Mouse (Mus musculus) liver, embryonic 14.5 days (tissue): ENCODE data around the gene Kbtbd6. TPM values are rescaled to one million over a fixed set of nuclear protein-coding genes. Genes with fewer than 3 reads are reported as not detected.

Source experiments
- ATAC-seq: fragments of 200-750 bp; cut with Nextera tagmentation; 2 replicates; pipeline ENCODE4 v1.8.0; 2017; ENCODE audit warnings: moderate number of reproducible peaks, mild to moderate bottlenecking, moderate library complexity; ENCODE audit not compliant: insufficient read depth
- DNase-seq, 3 experiments: peaks; one replicate each; pipeline ENCODE4 v3.0.0-alpha.2; 2012 to 2013; ENCODE audit warnings: low read depth in 3 of 3, low spot score in 3 of 3
- H3K27ac ChIP-seq: fragments of 300-500 bp; sonication (generic); 2 replicates; pipeline ENCODE4 v1.5.1; 2014; ENCODE audit warnings: moderate library complexity, mild to moderate bottlenecking, control low read depth, inconsistent platforms
- H3K27me3 ChIP-seq: fragments of 300-500 bp; sonication (generic); 2 replicates; pipeline ENCODE4 v1.6.1; 2014; ENCODE audit warnings: mild to moderate bottlenecking, low read length, moderate library complexity; ENCODE audit not compliant: control insufficient read depth, insufficient read depth
- H3K36me3 ChIP-seq: fragments of 300-500 bp; sonication (generic); replicated peaks from 2 replicates; pipeline ENCODE4 v1.6.1; 2014; ENCODE audit warnings: low read depth; ENCODE audit not compliant: control insufficient read depth, insufficient read depth
- H3K4me1 ChIP-seq, 2 experiments: fragments of 200-500 bp in 1 of 2; fragments of 300-500 bp in 1 of 2; sonication (generic) in 1 of 2; replicated peaks; 2 replicates each; pipeline ENCODE4 v1.6.1; 2012 to 2014; ENCODE audit warnings: antibody characterized with exemption in 1 of 2, inconsistent platforms in 1 of 2, low read length in 1 of 2; ENCODE audit not compliant: control insufficient read depth in 2 of 2, insufficient read depth in 2 of 2
- H3K4me2 ChIP-seq: fragments of 300-500 bp; sonication (generic); 2 replicates; pipeline ENCODE4 v1.6.1; 2014; ENCODE audit warnings: low read depth, mild to moderate bottlenecking, control low read depth, moderate library complexity
- H3K4me3 ChIP-seq, 2 experiments: fragments of 200-500 bp in 1 of 2; fragments of 300-500 bp in 1 of 2; sonication (generic) in 1 of 2; 2 replicates each; pipeline ENCODE4 v1.5.1; 2012 to 2014; ENCODE audit warnings: low read depth in 2 of 2, low read length in 2 of 2, mild to moderate bottlenecking in 2 of 2, control low read depth in 1 of 2, inconsistent platforms in 1 of 2, moderate library complexity in 1 of 2; ENCODE audit not compliant: insufficient read depth in 1 of 2
- H3K9ac ChIP-seq: fragments of 300-500 bp; sonication (generic); replicated peaks from 2 replicates; pipeline ENCODE4 v1.6.1; 2014; ENCODE audit warnings: mild to moderate bottlenecking, control low read depth, moderate library complexity
- H3K9me3 ChIP-seq: fragments of 300-500 bp; sonication (generic); 2 replicates; pipeline ENCODE4 v1.6.1; 2016; ENCODE audit warnings: low read length, mixed read lengths; ENCODE audit not compliant: control insufficient read depth
- CTCF ChIP-seq: IDR thresholded peaks from 2 replicates; pipeline ENCODE4 v1.5.1; 2016; ENCODE audit warnings: antibody characterized with exemption, low read depth, control low read depth
- EP300 ChIP-seq: IDR thresholded peaks from 2 replicates; pipeline ENCODE4 v1.6.1; 2016; ENCODE audit warnings: antibody characterized with exemption, low read depth
- WGBS: fragments of 180-500 bp; shearing (Covaris S2); extraction: QIAGEN DNeasy Blood & Tissue Kit; methylation state at CpG from one replicate; pipeline ENCODE4 v1.1.7; 2014; ENCODE audit not compliant: insufficient replicate concordance; 5-methylcytosine and 5-hydroxymethylcytosine counted together
- polyA plus RNA-seq, 2 experiments: library from polyadenylated mRNA; depleted of rRNA in 1 of 2; stranded (reverse) in 1 of 2; unstranded in 1 of 2; fragments of >200 nt; fragmentation: Nextera tagmentation in 1 of 2; extraction: Ambion mirVana in 1 of 2; gene quantifications; 2 replicates each; pipeline versions ENCODE4 v1.2.1 to v1.2.3; 2012 to 2014

Kbtbd6 gene
- polyA plus RNA-seq, 2 experiments, result 2.1 to 3.1 TPM

DNA sequence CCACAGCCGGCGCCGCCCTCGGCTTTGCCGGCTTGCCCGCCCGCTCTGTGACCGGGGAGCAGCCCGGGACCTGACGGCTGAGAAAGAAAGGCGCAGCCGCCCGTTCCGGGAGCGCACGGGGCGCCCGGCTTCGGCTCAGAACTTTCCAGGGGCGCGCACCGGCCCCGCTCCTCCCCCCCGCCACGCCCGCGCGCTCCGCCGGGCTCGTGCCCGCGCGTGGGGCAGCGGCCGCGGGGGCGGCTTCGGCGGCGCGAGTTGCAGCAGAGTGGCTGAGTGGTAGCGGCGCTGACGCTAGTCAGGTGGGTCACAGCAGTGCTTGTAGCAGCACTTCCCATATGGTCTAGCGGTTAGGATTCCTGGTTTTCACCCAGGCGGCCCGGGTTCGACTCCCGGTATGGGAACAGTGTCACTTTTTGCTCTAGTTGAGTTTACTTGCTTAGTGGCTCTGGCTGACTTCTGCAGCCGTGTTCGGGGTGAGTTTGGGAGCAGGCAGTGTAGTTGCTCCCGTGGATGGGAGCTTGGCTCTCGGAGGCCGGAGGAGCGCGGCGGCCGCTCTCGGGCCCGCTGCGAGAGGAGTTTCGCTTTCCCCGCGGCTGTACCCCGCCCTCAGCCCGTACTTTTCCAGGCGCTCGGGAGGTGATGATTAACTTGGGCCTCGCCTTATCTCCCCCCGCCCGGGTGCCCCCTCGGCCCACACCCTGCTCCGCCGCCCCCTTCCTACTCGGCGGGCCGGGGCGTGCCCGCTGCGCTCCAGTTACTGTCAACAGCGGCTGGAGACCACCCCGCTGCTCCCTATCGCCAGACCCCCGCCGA lies 29.9 kb downstream of the Kbtbd6 start, which contains the start of gene Wbp4:
Gene Wbp4, minus strand, starts transcription at position 182 of the 813 bp plus-strand sequence.
- DNase-seq (peak; percentile 79 to 84 (median 81)), ATAC-seq (peak; percentile 83)
- Histone ChIP-seq H3K27me3 (no peaks in the 10 kb centered on the region), H3K27ac (peak within 1 kb of the TSS; percentile 85), H3K4me2 (peak within 1 kb of the TSS; percentile 91), H3K4me1 (peaks cover 29 to 37% of the 10 kb centered on the region in 2 experiments), H3K9ac (peak within 1 kb of the TSS; percentile 89), H3K36me3 (peaks cover 3% of the 10 kb centered on the region), H3K4me3 (peak within 1 kb of the TSS; percentile 90 to 93), H3K9me3 (no peaks in the 10 kb centered on the region)
- WGBS, result under 1% methylated on average over 85 of the region's 86 CpGs
- TF ChIP-seq EP300 (peak; percentile 60), CTCF (0 out of 2 replicates have a peak, but pooled peaks have one; percentile 7)

- Histone ChIP-seq H3K9ac (peak overlapping the region; percentile 89), H3K27ac (peak overlapping the region; percentile 85), H3K4me2 (peak overlapping the region; percentile 91), H3K27me3 (no peaks in the 10 kb centered on the region), H3K4me3 (peak overlapping the region; percentile 90 to 93), H3K9me3 (no peaks in the 10 kb centered on the region), H3K4me1 (peaks cover 37 to 44% of the 10 kb centered on the region in 2 experiments), H3K36me3 (no peaks in the 10 kb centered on the region)
- ATAC-seq, result no peak
- DNase-seq, result peak in 1 of 3 experiments; percentile 41
- WGBS, result under 1% methylated on average over 11 of the region's 11 CpGs
- no peak for TF ChIP-seq EP300
- no peak for TF ChIP-seq CTCF
These were observed 30.6 kb downstream of the Kbtbd6 start for GRCm38 (mm10) chr14:79482251-79482661.

GRCm38 (mm10) chr14:79482747-79483355 lies 31.2 kb downstream of the Kbtbd6 start:
- Histone ChIP-seq H3K9me3 (no peaks in the 10 kb centered on the region), H3K27ac (peak overlapping the region; percentile 85), H3K4me1 (peaks cover 41 to 49% of the 10 kb centered on the region in 2 experiments), H3K9ac (peak overlapping the region; percentile 89), H3K27me3 (no peaks in the 10 kb centered on the region), H3K4me3 (peak overlapping the region; percentile 90 to 93), H3K36me3 (peaks cover 3% of the 10 kb centered on the region), H3K4me2 (peak overlapping the region; percentile 91)
- ATAC-seq, result no peak
- WGBS, result 30% methylated on average over 15 of the region's 15 CpGs
- no peak for DNase-seq
- no peak for TF ChIP-seq CTCF
- TF ChIP-seq EP300, result no peak

DNA sequence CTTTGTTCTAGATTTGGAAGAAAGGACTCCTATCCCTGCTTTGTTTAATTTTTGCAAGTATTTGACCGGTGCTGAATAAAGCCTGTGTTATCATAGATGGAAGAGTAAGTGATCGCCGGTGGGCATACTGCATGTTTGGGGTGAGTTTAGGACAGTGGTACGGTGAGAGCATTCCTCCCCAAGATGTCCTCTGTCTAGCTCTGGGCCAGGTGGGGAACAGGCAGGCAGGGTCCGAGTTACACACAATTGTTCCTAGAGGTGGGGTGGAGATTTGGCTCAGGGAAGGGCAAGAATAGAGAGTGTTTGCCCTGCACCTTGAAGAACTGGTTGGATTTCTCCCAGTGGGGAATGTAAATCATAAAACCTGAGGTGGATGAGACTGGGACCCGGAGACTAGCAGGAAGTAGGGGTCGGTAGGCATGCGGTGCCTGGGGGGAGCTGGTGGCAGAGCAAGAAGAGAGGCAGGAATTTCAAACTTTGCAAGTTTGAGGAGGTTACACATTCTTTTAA lies 32.0 kb downstream of the Kbtbd6 start:
- WGBS, result 60% methylated on average over 8 of the region's 8 CpGs
- no peaks in the 10 kb centered on the region for H3K9me3 ChIP-seq
- ATAC-seq (no peak), DNase-seq (no peak)
- no peaks in the 10 kb centered on the region for H3K27me3 ChIP-seq
- H3K9ac ChIP-seq, result peak overlapping the region; percentile 89
- no peak for TF ChIP-seq CTCF
- no peak for TF ChIP-seq EP300
- peaks cover 42 to 53% of the 10 kb centered on the region in 2 experiments for H3K4me1 ChIP-seq
- peak overlapping the region; percentile 91 for H3K4me2 ChIP-seq
- peaks cover 3% of the 10 kb centered on the region for H3K36me3 ChIP-seq
- H3K27ac ChIP-seq, result peak overlapping the region; percentile 85
- peak overlapping the region; percentile 90 to 93 for H3K4me3 ChIP-seq

GRCm38 (mm10) chr14:79486617-79486992 lies 35.0 kb downstream of the Kbtbd6 start:
- ATAC-seq, result peak; percentile 32
- Histone ChIP-seq H3K4me1 (peaks cover 35 to 46% of the 10 kb centered on the region in 2 experiments), H3K9me3 (no peaks in the 10 kb centered on the region), H3K4me3 (peak overlapping the region; percentile 58 to 65; a peak in 3 of 4 replicates), H3K27ac (peak overlapping the region; percentile 76), H3K9ac (peak overlapping the region; percentile 59), H3K27me3 (no peaks in the 10 kb centered on the region), H3K36me3 (peaks cover 3% of the 10 kb centered on the region), H3K4me2 (peak overlapping the region; percentile 87)
- no peak for DNase-seq
- TF ChIP-seq CTCF (no peak), EP300 (peak; percentile 23)
- 7% methylated on average over 8 of the region's 8 CpGs for WGBS
